Mouse (Mus musculus): ENCODE measurements around the gene Thumpd2. TPM values are rescaled to one million over a fixed set of nuclear protein-coding genes. Genes with fewer than 3 reads are reported as not detected.

Thumpd2 gene
- total and polyA plus RNA-seq, 2 experiments from 2014 or later = 4.9 to 6.2 TPM

DNA sequence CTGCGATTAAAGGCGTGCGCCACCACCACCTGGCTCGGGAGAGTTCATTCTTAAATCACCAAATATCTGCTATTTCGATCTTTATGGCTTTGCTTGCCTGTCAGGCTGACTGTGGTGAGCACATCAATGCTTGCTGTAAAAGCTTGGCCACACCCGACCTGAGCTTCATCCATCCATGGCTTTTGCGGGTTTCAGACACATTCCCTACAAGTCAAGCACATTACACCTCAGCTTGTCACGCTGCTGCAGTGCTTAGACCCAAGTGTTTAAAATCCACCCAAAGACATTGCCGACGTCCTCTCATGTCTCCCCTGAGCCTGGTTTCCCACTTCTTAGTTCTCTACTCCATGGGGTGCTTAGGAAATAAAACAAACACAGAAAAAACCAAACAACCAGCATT lies 55.8 kb downstream of the Thumpd2 start:
- ATAC-seq = no peak
- Histone ChIP-seq H3K27ac (ENCODE audit: low read depth, low read length) (no peak overlapping the region), H3K4me2 (ENCODE audit: low read depth) (no peak overlapping the region), H3K9ac (no peak overlapping the region), H3K9me3 (ENCODE audit: low read length) (no peaks in the 10 kb centered on the region), H3K27me3 (ENCODE audit: insufficient read depth, low read length) (no peaks in the 10 kb centered on the region), H3K4me1 (ENCODE audit: insufficient read depth) (peaks cover 6% of the 10 kb centered on the region), H3K36me3 (ENCODE audit: insufficient read depth) (no peaks in the 10 kb centered on the region), H3K4me3 (ENCODE audit: low read depth, low read length) (no peak overlapping the region)
- WGBS = 90% methylated on average over 10 of the region's 10 CpGs
- no peak for DNase-seq
- TF ChIP-seq CTCF (IDR thresholded peaks at IDR 0.05; ENCODE audit: low read depth) = no peak

DNA sequence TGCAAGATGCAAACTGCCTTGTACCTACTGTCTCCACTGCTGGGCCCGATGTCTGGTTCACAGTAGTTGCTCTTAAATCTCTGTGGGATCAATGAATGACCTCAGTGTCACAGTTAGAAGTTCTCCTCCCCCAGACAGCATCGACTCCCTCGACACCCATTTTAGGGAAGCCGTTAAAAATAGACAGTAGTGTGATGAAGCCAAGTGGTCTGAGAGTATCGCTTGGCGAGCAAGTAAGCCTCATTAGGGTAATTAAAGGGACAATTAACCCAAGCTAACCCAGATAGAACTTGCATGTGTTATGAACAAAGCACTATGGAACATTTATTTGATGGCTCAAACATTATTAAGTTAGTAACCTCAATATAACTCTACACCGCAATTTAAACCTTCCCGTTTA lies 59.6 kb downstream of the Thumpd2 start:
- WGBS = 27% methylated on average over 8 of the region's 8 CpGs
- no peak for ATAC-seq

DNA sequence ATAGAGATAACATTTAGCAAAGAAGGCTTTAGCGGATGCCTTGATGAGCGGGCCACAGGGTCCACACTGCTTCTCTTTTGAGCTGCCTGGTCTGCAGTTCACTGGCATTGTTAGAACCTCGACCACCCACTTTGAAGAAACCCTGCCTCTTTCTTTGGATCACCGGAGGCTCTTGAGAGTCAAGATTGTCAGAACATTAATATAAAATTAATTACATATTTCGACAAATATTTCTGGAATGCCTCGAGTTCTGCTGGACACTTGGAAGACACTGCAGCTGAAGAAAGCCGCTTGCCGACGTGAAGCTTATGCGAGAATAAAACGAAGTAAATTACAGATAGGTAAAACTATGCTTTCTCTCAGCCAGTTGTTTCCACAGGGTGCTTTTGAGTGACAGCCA lies 60.4 kb downstream of the Thumpd2 start:
- H3K4me1 ChIP-seq (ENCODE audit: insufficient read depth) = no peaks in the 10 kb centered on the region; the same call in 1 of the 2 replicates
- H3K4me3 ChIP-seq (ENCODE audit: low read depth, low read length) = no peak overlapping the region
- ATAC-seq = no peak
- no peak for DNase-seq
- no peak overlapping the region for H3K27ac ChIP-seq (ENCODE audit: low read depth, low read length)
- WGBS = 78% methylated on average over 11 of the region's 11 CpGs
- H3K36me3 ChIP-seq (ENCODE audit: insufficient read depth) = no peaks in the 10 kb centered on the region
- H3K4me2 ChIP-seq (ENCODE audit: low read depth) = no peak overlapping the region
- H3K9me3 ChIP-seq (ENCODE audit: low read length) = no peaks in the 10 kb centered on the region
- no peak for TF ChIP-seq CTCF (IDR thresholded peaks at IDR 0.05; ENCODE audit: low read depth)
- H3K9ac ChIP-seq = no peak overlapping the region
- no peaks in the 10 kb centered on the region for H3K27me3 ChIP-seq (ENCODE audit: insufficient read depth, low read length)

More for the DNA sequence above, 59.6 kb downstream of the Thumpd2 start:
- no peak overlapping the region for H3K4me2 ChIP-seq (ENCODE audit: low read depth)
- no peaks in the 10 kb centered on the region for H3K27me3 ChIP-seq (ENCODE audit: insufficient read depth, low read length)
- no peak overlapping the region for H3K9ac ChIP-seq
- H3K4me3 ChIP-seq (ENCODE audit: low read depth, low read length) = no peak overlapping the region
- H3K36me3 ChIP-seq (ENCODE audit: insufficient read depth) = no peaks in the 10 kb centered on the region
- H3K4me1 ChIP-seq (ENCODE audit: insufficient read depth) = no peaks in the 10 kb centered on the region; the same call in 1 of the 2 replicates
- no peak for TF ChIP-seq CTCF (IDR thresholded peaks at IDR 0.05; ENCODE audit: low read depth)
- DNase-seq = no peak
- H3K27ac ChIP-seq (ENCODE audit: low read depth, low read length) = no peak overlapping the region
- no peaks in the 10 kb centered on the region for H3K9me3 ChIP-seq (ENCODE audit: low read length)

GRCm38 (mm10) chr17:81002130-81002529 lies 62.8 kb downstream of the Thumpd2 start:
- Histone ChIP-seq H3K4me3 (ENCODE audit: low read depth, low read length) (no peak overlapping the region), H3K9me3 (ENCODE audit: low read length) (no peaks in the 10 kb centered on the region), H3K27ac (ENCODE audit: low read depth, low read length) (no peak overlapping the region), H3K4me2 (ENCODE audit: low read depth) (no peak overlapping the region), H3K36me3 (ENCODE audit: insufficient read depth) (no peaks in the 10 kb centered on the region), H3K9ac (no peak overlapping the region), H3K4me1 (ENCODE audit: insufficient read depth) (no peaks in the 10 kb centered on the region; the same call in 1 of the 2 replicates), H3K27me3 (ENCODE audit: insufficient read depth, low read length) (no peaks in the 10 kb centered on the region)
- TF ChIP-seq CTCF (IDR thresholded peaks at IDR 0.05; ENCODE audit: low read depth) = no peak
- 91% methylated on average over 5 of the region's 5 CpGs for WGBS
- no peak for DNase-seq
- no peak for ATAC-seq

GRCm38 (mm10) chr17:81001647-81002046 lies 63.2 kb downstream of the Thumpd2 start:
- H3K9me3 ChIP-seq (ENCODE audit: low read length) = no peaks in the 10 kb centered on the region
- no peak for DNase-seq
- H3K9ac ChIP-seq = no peak overlapping the region
- H3K27me3 ChIP-seq (ENCODE audit: insufficient read depth, low read length) = no peaks in the 10 kb centered on the region
- 77% methylated on average over 4 of the region's 4 CpGs for WGBS
- no peak for TF ChIP-seq CTCF (IDR thresholded peaks at IDR 0.05; ENCODE audit: low read depth)
- H3K4me2 ChIP-seq (ENCODE audit: low read depth) = no peak overlapping the region
- no peak for ATAC-seq
- no peaks in the 10 kb centered on the region for H3K36me3 ChIP-seq (ENCODE audit: insufficient read depth)
- no peak overlapping the region for H3K4me3 ChIP-seq (ENCODE audit: low read depth, low read length)
- no peak overlapping the region for H3K27ac ChIP-seq (ENCODE audit: low read depth, low read length)
- no peaks in the 10 kb centered on the region; the same call in 1 of the 2 replicates for H3K4me1 ChIP-seq (ENCODE audit: insufficient read depth)

GRCm38 (mm10) chr17:81001010-81001409 lies 63.9 kb downstream of the Thumpd2 start:
- no peak for TF ChIP-seq CTCF (IDR thresholded peaks at IDR 0.05; ENCODE audit: low read depth)
- H3K36me3 ChIP-seq (ENCODE audit: insufficient read depth) = no peaks in the 10 kb centered on the region
- DNase-seq (no peak), ATAC-seq (no peak)
- no peaks in the 10 kb centered on the region for H3K9me3 ChIP-seq (ENCODE audit: low read length)
- H3K27ac ChIP-seq (ENCODE audit: low read depth, low read length) = no peak overlapping the region
- no peak overlapping the region for H3K4me2 ChIP-seq (ENCODE audit: low read depth)
- H3K4me1 ChIP-seq (ENCODE audit: insufficient read depth) = no peaks in the 10 kb centered on the region; the same call in 1 of the 2 replicates
- no peak overlapping the region for H3K9ac ChIP-seq
- no peak overlapping the region for H3K4me3 ChIP-seq (ENCODE audit: low read depth, low read length)
- 78% methylated on average over 12 of the region's 12 CpGs for WGBS
- no peaks in the 10 kb centered on the region for H3K27me3 ChIP-seq (ENCODE audit: insufficient read depth, low read length)

DNA sequence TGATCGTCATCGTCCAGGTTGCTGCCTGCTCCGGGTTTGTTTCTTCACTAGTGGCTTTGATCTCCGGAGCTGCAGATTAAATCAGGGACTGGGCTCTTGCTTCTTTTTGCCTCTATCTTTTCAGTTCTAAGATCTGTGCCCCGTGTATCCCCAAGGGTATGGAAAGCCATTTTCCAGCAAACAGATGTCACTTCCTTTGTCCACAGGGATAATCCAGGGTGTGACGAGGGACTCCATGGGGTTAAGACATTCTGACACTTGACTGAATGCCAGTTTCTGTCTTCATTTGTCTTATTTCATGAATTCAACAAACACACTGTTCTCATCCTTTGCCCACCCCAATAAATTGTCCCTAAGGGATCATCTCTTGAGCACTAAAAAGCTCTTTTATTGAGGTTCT lies 65.9 kb downstream of the Thumpd2 start:
- ATAC-seq (no peak), DNase-seq (no peak)
- H3K4me2 ChIP-seq (ENCODE audit: low read depth) = no peak overlapping the region
- no peaks in the 10 kb centered on the region for H3K4me1 ChIP-seq (ENCODE audit: insufficient read depth)
- no peak overlapping the region for H3K4me3 ChIP-seq (ENCODE audit: low read depth, low read length)
- H3K27me3 ChIP-seq (ENCODE audit: insufficient read depth, low read length) = no peaks in the 10 kb centered on the region
- H3K27ac ChIP-seq (ENCODE audit: low read depth, low read length) = no peak overlapping the region
- no peaks in the 10 kb centered on the region for H3K9me3 ChIP-seq (ENCODE audit: low read length)
- TF ChIP-seq CTCF (IDR thresholded peaks at IDR 0.05; ENCODE audit: low read depth) = no peak
- H3K36me3 ChIP-seq (ENCODE audit: insufficient read depth) = no peaks in the 10 kb centered on the region
- 43% methylated on average over 6 of the region's 6 CpGs for WGBS
- no peak overlapping the region for H3K9ac ChIP-seq

All from forebrain, postnatal 0 days (tissue).